Mouse (Mus musculus): ENCODE data around the gene Vps26b. TPM values are rescaled to one million over a fixed set of nuclear protein-coding genes. Genes with fewer than 3 reads are reported as not detected.

Gene Vps26b
- polyA plus RNA-seq, 1 experiment from 2014 or later: 85.7 TPM

GRCm38 (mm10) chr9:26977754-26978153 is 52.1 kb downstream of the Vps26b start:
- H3K4me3 ChIP-seq (replicated peaks; ENCODE audit: low read length): no peak overlapping the region
- no peak overlapping the region for H3K4me2 ChIP-seq (ENCODE audit: low read length)
- no peak overlapping the region for H3K27ac ChIP-seq (ENCODE audit: low read length)
- H3K9ac ChIP-seq (replicated peaks; ENCODE audit: low read depth, low read length): no peak overlapping the region
- WGBS: 89% methylated on average over 9 of the region's 9 CpGs
- H3K4me1 ChIP-seq (replicated peaks; ENCODE audit: control insufficient read depth, insufficient read depth, low read length): no peaks in the 10 kb centered on the region
- H3K9me3 ChIP-seq (ENCODE audit: control insufficient read depth, low read length): no peaks in the 10 kb centered on the region
- ATAC-seq: no peak
- H3K27me3 ChIP-seq (replicated peaks; ENCODE audit: control insufficient read depth, insufficient read depth, low read length): no peaks in the 10 kb centered on the region
- peaks cover 21% of the 10 kb centered on the region for H3K36me3 ChIP-seq (ENCODE audit: control insufficient read depth, insufficient read depth)

Other genes with a start within 250 kb of the Vps26b start
- 1.5 and 2.2 TPM in 2 replicates for gene Glb1l2, start 223.6 kb downstream of the Vps26b start, polyA plus RNA-seq (2015; fragmentation: Nextera tagmentation; extraction: Ambion mirVana)
- not detected in 2 replicates for gene Glb1l3, start 169.2 kb downstream of the Vps26b start, polyA plus RNA-seq (2015; fragmentation: Nextera tagmentation; extraction: Ambion mirVana)
- 0.27 and 0.35 TPM in 2 replicates for gene Gm1110, start 107.0 kb downstream of the Vps26b start, polyA plus RNA-seq (2015; fragmentation: Nextera tagmentation; extraction: Ambion mirVana)
- 43.4 and 50.5 TPM in 2 replicates for gene Acad8, start 30.5 kb downstream of the Vps26b start, polyA plus RNA-seq (2015; fragmentation: Nextera tagmentation; extraction: Ambion mirVana)
- 153 and 158 TPM in 2 replicates for gene Thyn1, start 30.4 kb downstream of the Vps26b start, polyA plus RNA-seq (2015; fragmentation: Nextera tagmentation; extraction: Ambion mirVana)
- 23.4 and 24.9 TPM in 2 replicates for gene Ncapd3, start 110 bp upstream of the Vps26b start, polyA plus RNA-seq (2015; fragmentation: Nextera tagmentation; extraction: Ambion mirVana)
- 60.2 and 62.2 TPM in 2 replicates for gene Jam3, start 125.4 kb upstream of the Vps26b start, polyA plus RNA-seq (2015; fragmentation: Nextera tagmentation; extraction: Ambion mirVana)

Data from forebrain, embryonic 16.5 days (tissue).